Mouse (Mus musculus) mature B cell (primary cell): ENCODE results near the gene Nos1.

Source experiments
- in situ Hi-C: fragments of 300-500 bp; cut with MboI; formaldehyde crosslinking; loops from 2 replicates; pipeline ENCODE4 v1.14.3; 2019

Gene Nos1

GRCm38 (mm10) chr5:117898055-117898806 lies 117.4 kb downstream of the Nos1 start:
- in situ Hi-C loops, result no loop called here

GRCm38 (mm10) chr5:117899361-117899760 lies 118.5 kb downstream of the Nos1 start:
- in situ Hi-C loops, result no loop called here

- in situ Hi-C loops, result no loop called here
Measured at GRCm38 (mm10) chr5:117900921-117901705, 120.3 kb downstream of the Nos1 start.

GRCm38 (mm10) chr5:117903534-117903933 lies 122.7 kb downstream of the Nos1 start:
- in situ Hi-C loops, result no loop called here

- in situ Hi-C loops, result no loop called here
Measured at GRCm38 (mm10) chr5:117905728-117906127, 124.9 kb downstream of the Nos1 start.

- in situ Hi-C loops, result no loop called here
Measured at GRCm38 (mm10) chr5:117909524-117909923, 128.7 kb downstream of the Nos1 start.

- in situ Hi-C loops, result no loop called here
Measured at GRCm38 (mm10) chr5:117916349-117916748, 135.5 kb downstream of the Nos1 start.

- in situ Hi-C loops, result no loop called here
Measured at GRCm38 (mm10) chr5:117916906-117917305, 136.1 kb downstream of the Nos1 start.

- in situ Hi-C loops, result no loop called here
Measured at GRCm38 (mm10) chr5:117921786-117922528, 141.1 kb downstream of the Nos1 start.

GRCm38 (mm10) chr5:117923688-117924087 lies 142.9 kb downstream of the Nos1 start:
- in situ Hi-C loops, result no loop called here

GRCm38 (mm10) chr5:117928553-117928952 lies 147.7 kb downstream of the Nos1 start:
- in situ Hi-C loops, result loop anchor here (25.0 kb wide), 1 partner anchor 416 kb away; no protein-coding TSS in a partner anchor

- in situ Hi-C loops, result loop anchor here (25.0 kb wide), 1 partner anchor 420 kb away; no protein-coding TSS in a partner anchor
Measured at GRCm38 (mm10) chr5:117932222-117932621, 151.4 kb downstream of the Nos1 start.

- in situ Hi-C loops, result loop anchor here (25.0 kb wide), 1 partner anchor 421 kb away; no protein-coding TSS in a partner anchor
Measured at GRCm38 (mm10) chr5:117932862-117933261, 152.0 kb downstream of the Nos1 start.

- in situ Hi-C loops, result loop anchor here (25.0 kb wide), 1 partner anchor 424 kb away; no protein-coding TSS in a partner anchor
Measured at GRCm38 (mm10) chr5:117936346-117936745, 155.5 kb downstream of the Nos1 start.

- in situ Hi-C loops, result loop anchor here (25.0 kb wide), 1 partner anchor 425 kb away; no protein-coding TSS in a partner anchor
Measured at GRCm38 (mm10) chr5:117937186-117937585, 156.4 kb downstream of the Nos1 start.

GRCm38 (mm10) chr5:117938182-117938581 lies 157.3 kb downstream of the Nos1 start:
- in situ Hi-C loops, result loop anchor here (25.0 kb wide), 1 partner anchor 426 kb away; no protein-coding TSS in a partner anchor

GRCm38 (mm10) chr5:117939402-117939801 lies 158.6 kb downstream of the Nos1 start:
- in situ Hi-C loops, result loop anchor here (25.0 kb wide), 1 partner anchor 427 kb away; no protein-coding TSS in a partner anchor

GRCm38 (mm10) chr5:117941552-117941951 lies 160.7 kb downstream of the Nos1 start:
- in situ Hi-C loops, result loop anchor here (25.0 kb wide), 1 partner anchor 429 kb away; no protein-coding TSS in a partner anchor

GRCm38 (mm10) chr5:117946605-117947004 lies 165.8 kb downstream of the Nos1 start:
- in situ Hi-C loops, result loop anchor here (25.0 kb wide), 1 partner anchor 434 kb away; no protein-coding TSS in a partner anchor

- in situ Hi-C loops, result loop anchor here (25.0 kb wide), 1 partner anchor 437 kb away; no protein-coding TSS in a partner anchor
Measured at GRCm38 (mm10) chr5:117949393-117949792, 168.6 kb downstream of the Nos1 start.

- in situ Hi-C loops, result no loop called here
Measured at GRCm38 (mm10) chr5:117953893-117954292, 173.1 kb downstream of the Nos1 start.
